Mouse (Mus musculus) liver, embryonic 14.5 days (tissue): ENCODE results near the gene Pwwp2a. TPM values are rescaled to one million over a fixed set of nuclear protein-coding genes. Genes with fewer than 3 reads are reported as not detected.
A peak's percentile ranks its signal among the peaks of the same experiment; 100 is the strongest.

Experiments
- ATAC-seq: fragments of 200-750 bp; cut with Nextera tagmentation; 2 replicates; pipeline ENCODE4 v1.8.0; 2017; ENCODE audit warnings: moderate number of reproducible peaks, mild to moderate bottlenecking, moderate library complexity; ENCODE audit not compliant: insufficient read depth
- DNase-seq, 3 experiments: peaks; one replicate each; pipeline ENCODE4 v3.0.0-alpha.2; 2012 to 2013; ENCODE audit warnings: low read depth in 3 of 3, low spot score in 3 of 3
- H3K27ac ChIP-seq: fragments of 300-500 bp; sonication (generic); 2 replicates; pipeline ENCODE4 v1.5.1; 2014; ENCODE audit warnings: moderate library complexity, mild to moderate bottlenecking, control low read depth, inconsistent platforms
- H3K27me3 ChIP-seq: fragments of 300-500 bp; sonication (generic); 2 replicates; pipeline ENCODE4 v1.6.1; 2014; ENCODE audit warnings: mild to moderate bottlenecking, low read length, moderate library complexity; ENCODE audit not compliant: control insufficient read depth, insufficient read depth
- H3K36me3 ChIP-seq: fragments of 300-500 bp; sonication (generic); replicated peaks from 2 replicates; pipeline ENCODE4 v1.6.1; 2014; ENCODE audit warnings: low read depth; ENCODE audit not compliant: control insufficient read depth, insufficient read depth
- H3K4me1 ChIP-seq, 2 experiments: fragments of 200-500 bp in 1 of 2; fragments of 300-500 bp in 1 of 2; sonication (generic) in 1 of 2; replicated peaks; 2 replicates each; pipeline ENCODE4 v1.6.1; 2012 to 2014; ENCODE audit warnings: antibody characterized with exemption in 1 of 2, inconsistent platforms in 1 of 2, low read length in 1 of 2; ENCODE audit not compliant: control insufficient read depth in 2 of 2, insufficient read depth in 2 of 2
- H3K4me2 ChIP-seq: fragments of 300-500 bp; sonication (generic); 2 replicates; pipeline ENCODE4 v1.6.1; 2014; ENCODE audit warnings: low read depth, mild to moderate bottlenecking, control low read depth, moderate library complexity
- H3K4me3 ChIP-seq, 2 experiments: fragments of 200-500 bp in 1 of 2; fragments of 300-500 bp in 1 of 2; sonication (generic) in 1 of 2; 2 replicates each; pipeline ENCODE4 v1.5.1; 2012 to 2014; ENCODE audit warnings: low read depth in 2 of 2, low read length in 2 of 2, mild to moderate bottlenecking in 2 of 2, control low read depth in 1 of 2, inconsistent platforms in 1 of 2, moderate library complexity in 1 of 2; ENCODE audit not compliant: insufficient read depth in 1 of 2
- H3K9ac ChIP-seq: fragments of 300-500 bp; sonication (generic); replicated peaks from 2 replicates; pipeline ENCODE4 v1.6.1; 2014; ENCODE audit warnings: mild to moderate bottlenecking, control low read depth, moderate library complexity
- H3K9me3 ChIP-seq: fragments of 300-500 bp; sonication (generic); 2 replicates; pipeline ENCODE4 v1.6.1; 2016; ENCODE audit warnings: low read length, mixed read lengths; ENCODE audit not compliant: control insufficient read depth
- CTCF ChIP-seq: IDR thresholded peaks from 2 replicates; pipeline ENCODE4 v1.5.1; 2016; ENCODE audit warnings: antibody characterized with exemption, low read depth, control low read depth
- EP300 ChIP-seq: IDR thresholded peaks from 2 replicates; pipeline ENCODE4 v1.6.1; 2016; ENCODE audit warnings: antibody characterized with exemption, low read depth
- WGBS: fragments of 180-500 bp; shearing (Covaris S2); extraction: QIAGEN DNeasy Blood & Tissue Kit; methylation state at CpG from one replicate; pipeline ENCODE4 v1.1.7; 2014; ENCODE audit not compliant: insufficient replicate concordance; 5-methylcytosine and 5-hydroxymethylcytosine counted together
- polyA plus RNA-seq, 2 experiments: library from polyadenylated mRNA; depleted of rRNA in 1 of 2; stranded (reverse) in 1 of 2; unstranded in 1 of 2; fragments of >200 nt; fragmentation: Nextera tagmentation in 1 of 2; extraction: Ambion mirVana in 1 of 2; gene quantifications; 2 replicates each; pipeline versions ENCODE4 v1.2.1 to v1.2.3; 2012 to 2014

The Pwwp2a gene
- polyA plus RNA-seq, 2 experiments, result 10.3 to 15.7 TPM

DNA sequence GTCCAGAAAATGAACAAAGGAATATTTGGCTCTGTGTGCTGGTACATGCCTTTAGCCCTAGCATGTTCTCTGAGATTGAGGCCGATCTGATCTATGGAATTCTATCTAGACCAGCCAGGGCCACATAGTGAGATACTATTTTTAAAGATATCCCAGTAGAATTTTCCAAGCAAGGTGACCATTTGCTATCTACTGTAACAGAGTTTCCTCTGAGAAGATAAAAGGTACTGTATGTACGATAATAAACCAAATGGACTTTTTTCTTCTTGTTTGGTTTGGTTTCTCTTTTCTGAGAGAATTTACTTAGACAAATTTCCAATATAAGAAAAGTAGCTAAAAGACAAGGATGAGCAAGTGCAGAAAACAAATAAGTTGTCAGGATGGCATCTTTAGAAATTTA is 26.6 kb downstream of the Pwwp2a start:
- Histone ChIP-seq H3K27me3 (no peaks in the 10 kb centered on the region), H3K4me1 (no peaks in the 10 kb centered on the region), H3K9ac (no peak overlapping the region), H3K27ac (no peak overlapping the region), H3K4me2 (no peak overlapping the region), H3K36me3 (peaks cover 21% of the 10 kb centered on the region), H3K4me3 (no peak overlapping the region), H3K9me3 (no peaks in the 10 kb centered on the region)
- DNase-seq (no peak), ATAC-seq (no peak)
- TF ChIP-seq CTCF (no peak), EP300 (no peak)
- WGBS, result 54% methylated on average over 2 of the region's 2 CpGs

- no peak for TF ChIP-seq CTCF
- TF ChIP-seq EP300, result no peak
- DNase-seq, result no peak
- no peaks in the 10 kb centered on the region for H3K27me3 ChIP-seq
- WGBS, result 70% methylated on average over 4 of the region's 4 CpGs
- ATAC-seq, result no peak
- H3K9ac ChIP-seq, result no peak overlapping the region
- no peaks in the 10 kb centered on the region for H3K4me1 ChIP-seq
- H3K36me3 ChIP-seq, result peaks cover 3% of the 10 kb centered on the region; the same call in 1 of the 2 replicates
- H3K4me3 ChIP-seq, result no peak overlapping the region
- no peaks in the 10 kb centered on the region for H3K9me3 ChIP-seq
- no peak overlapping the region for H3K27ac ChIP-seq
- H3K4me2 ChIP-seq, result no peak overlapping the region
These were observed 30.4 kb downstream of the Pwwp2a start for GRCm38 (mm10) chr11:43712178-43712577.

GRCm38 (mm10) chr11:43723411-43723810 is 41.6 kb downstream of the Pwwp2a start:
- peaks cover 12% of the 10 kb centered on the region for H3K36me3 ChIP-seq
- 0 out of 4 replicates have a peak, but pooled peaks cover 0 to 2% of the 10 kb centered on the region in 2 experiments for H3K4me1 ChIP-seq
- 75% methylated on average over 3 of the region's 3 CpGs for WGBS
- DNase-seq (no peak), ATAC-seq (no peak)
- no peaks in the 10 kb centered on the region for H3K9me3 ChIP-seq
- no peaks in the 10 kb centered on the region for H3K27me3 ChIP-seq
- H3K9ac ChIP-seq, result no peak overlapping the region
- H3K27ac ChIP-seq, result no peak overlapping the region
- no peak overlapping the region for H3K4me3 ChIP-seq
- TF ChIP-seq EP300 (no peak), CTCF (no peak)
- H3K4me2 ChIP-seq, result no peak overlapping the region

GRCm38 (mm10) chr11:43727796-43728195 is 46.0 kb downstream of the Pwwp2a start:
- TF ChIP-seq CTCF (no peak), EP300 (no peak)
- no peak overlapping the region for H3K9ac ChIP-seq
- no peaks in the 10 kb centered on the region for H3K9me3 ChIP-seq
- DNase-seq (no peak), ATAC-seq (peak; percentile 53)
- no peak overlapping the region for H3K27ac ChIP-seq
- peaks cover 23% of the 10 kb centered on the region for H3K36me3 ChIP-seq
- WGBS, result 10% methylated on average over 7 of the region's 7 CpGs
- H3K4me1 ChIP-seq, result 0 out of 4 replicates have a peak, but pooled peaks cover 0 to 5% of the 10 kb centered on the region in 2 experiments
- H3K27me3 ChIP-seq, result no peaks in the 10 kb centered on the region
- H3K4me3 ChIP-seq, result no peak overlapping the region
- H3K4me2 ChIP-seq, result no peak overlapping the region

GRCm38 (mm10) chr11:43728737-43729301 is 47.0 kb downstream of the Pwwp2a start:
- no peak overlapping the region for H3K4me2 ChIP-seq
- TF ChIP-seq CTCF (no peak), EP300 (no peak)
- H3K4me1 ChIP-seq, result 0 out of 4 replicates have a peak, but pooled peaks cover 0 to 5% of the 10 kb centered on the region in 2 experiments
- DNase-seq (no peak), ATAC-seq (no peak)
- WGBS, result 20% methylated on average over 7 of the region's 7 CpGs
- H3K27ac ChIP-seq, result no peak overlapping the region
- H3K27me3 ChIP-seq, result no peaks in the 10 kb centered on the region
- no peaks in the 10 kb centered on the region for H3K9me3 ChIP-seq
- H3K36me3 ChIP-seq, result peaks cover 26% of the 10 kb centered on the region
- H3K4me3 ChIP-seq, result no peak overlapping the region
- H3K9ac ChIP-seq, result no peak overlapping the region
